Comparison of ENCODE assay signal across 31 mouse cellular contexts in the genomic region with DNA sequence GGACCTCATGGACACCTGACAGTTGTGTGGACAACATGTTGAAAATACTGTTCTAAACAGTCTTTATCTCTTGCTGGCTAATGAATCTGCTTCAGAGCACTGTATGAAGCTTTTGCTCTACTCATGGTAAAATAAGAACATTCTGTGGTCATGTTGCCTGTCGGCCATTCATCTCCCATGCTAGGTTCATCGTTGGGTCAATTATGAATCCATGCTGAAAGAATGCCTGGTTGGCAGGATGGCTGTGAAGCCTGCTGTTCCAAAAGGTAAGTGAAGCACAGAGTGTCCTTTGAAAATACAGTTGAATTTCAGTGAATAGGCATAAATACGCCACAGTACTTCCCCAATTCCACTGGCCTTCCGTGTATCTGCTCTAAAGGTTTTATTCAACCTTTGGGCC. TPM values are rescaled to one million over a fixed set of nuclear protein-coding genes. Genes with fewer than 3 reads are reported as not detected.
"Had no signal": no experiment of that assay in that cellular context is flagged by ENCODE, and none has a peak within 500 bp of the region (broad histone marks: within the 10 kb centered on the region; RNA-seq: fewer than 3 reads in every experiment).

No protein-coding gene starts in this region.

- H3K27me3 ChIP-seq: embryonic facial prominence, embryonic 12.5 days; embryonic facial prominence, embryonic 13.5 days; embryonic facial prominence, embryonic 15.5 days; forebrain, embryonic 12.5 days; forebrain, embryonic 13.5 days; forebrain, embryonic 15.5 days had no signal

- ATAC-seq: forebrain, embryonic 13.5 days; forebrain, embryonic 14.5 days; forebrain, embryonic 15.5 days; forebrain, embryonic 16.5 days; forebrain, postnatal 0 days had no signal

- DNase-seq: cerebellum, postnatal 10 days; cerebellum, postnatal 14 days; cerebellum, postnatal 25 days; cerebellum, postnatal 36 days; embryo, embryonic 11 days; forebrain, postnatal 0 days; gastrocnemius, adult 2 months; gastrocnemius, postnatal 10 days; gastrocnemius, postnatal 14 days; gastrocnemius, postnatal 25 days; gastrocnemius, postnatal 36 days; heart, adult 11 months; heart, adult 18-20 months; heart, adult 2 months had no signal

RNA-seq across cellular contexts. Expression of gene Ripply2, which starts 16.9 kb away (rescaled TPM):
- total RNA-seq: common myeloid progenitor, adult 5-6 weeks; gastrocnemius, adult 18-20 months; gastrocnemius, adult 2 months; gastrocnemius, adult 8-10 months; gastrocnemius, postnatal 10 days; gastrocnemius, postnatal 14 days; gastrocnemius, postnatal 25 days; gastrocnemius, postnatal 36 days; gastrocnemius, postnatal 4 days; granulocyte monocyte progenitor cell, adult 5-6 weeks; heart, adult 18-20 months; heart, adult 2 months; heart, adult 8-10 months had no signal
- polyA plus RNA-seq: embryonic facial prominence, embryonic 10.5 days; embryonic facial prominence, embryonic 12.5 days; embryonic facial prominence, embryonic 13.5 days; embryonic facial prominence, embryonic 15.5 days; erythroblast, embryonic 14.5 days; gonadal fat pad, adult 2 months; heart, adult 2 months had no signal
